Mouse (Mus musculus) G1E (cell line): ENCODE results near the gene Sarm1. TPM values are rescaled to one million over a fixed set of nuclear protein-coding genes. Genes with fewer than 3 reads are reported as not detected.

ENCODE experiments used
- ATAC-seq: 2 replicates; pipeline ENCODE4 v1.8.0; 2016; ENCODE audit warnings: mild to moderate bottlenecking; ENCODE audit not compliant: insufficient number of reproducible peaks, poor library complexity, low FRiP score, severe bottlenecking; ENCODE audit errors: extremely low read depth
- DNase-seq: peaks from one replicate; pipeline ENCODE4 v3.0.0; 2012; ENCODE audit warnings: low spot score
- H3K27me3 ChIP-seq: 2 replicates; pipeline ENCODE4 v1.6.1; 2012; ENCODE audit warnings: mild to moderate bottlenecking, low read length, inconsistent platforms; ENCODE audit not compliant: insufficient read depth
- H3K36me3 ChIP-seq: replicated peaks from 2 replicates; pipeline ENCODE3; 2012; ENCODE audit warnings: mild to moderate bottlenecking, inconsistent platforms
- H3K4me1 ChIP-seq: 2 replicates; pipeline ENCODE4 v1.6.1; 2012; ENCODE audit warnings: low read depth, low read length, inconsistent platforms, mixed read lengths; ENCODE audit not compliant: insufficient read depth
- H3K4me3 ChIP-seq: 2 replicates; pipeline ENCODE4 v1.5.1; 2012; ENCODE audit warnings: low read depth, mild to moderate bottlenecking, inconsistent platforms, low read length, moderate library complexity, mixed read lengths
- H3K9me3 ChIP-seq: replicated peaks from 2 replicates; pipeline ENCODE4 v1.6.1; 2012; ENCODE audit warnings: inconsistent platforms
- CTCF ChIP-seq: IDR thresholded peaks from 2 replicates; pipeline ENCODE4 v1.5.1; 2012; ENCODE audit warnings: low read depth, low read length, inconsistent platforms, mixed read lengths
- GATA1 ChIP-seq: IDR thresholded peaks from 2 replicates; pipeline ENCODE4 v1.6.1; 2012; ENCODE audit warnings: borderline replicate concordance, low read length, inconsistent platforms, mixed read lengths
- GATA2 ChIP-seq: IDR thresholded peaks from 2 replicates; pipeline ENCODE4 v1.6.1; 2012; ENCODE audit warnings: low read depth, low read length, inconsistent platforms, borderline replicate concordance
- POLR2AphosphoS5 ChIP-seq: IDR thresholded peaks from 2 replicates; pipeline ENCODE4 v1.6.1; 2012; ENCODE audit warnings: low read depth, low read length, inconsistent platforms; ENCODE audit not compliant: insufficient replicate concordance
- TAL1 ChIP-seq: conservative IDR thresholded peaks from 2 replicates; pipeline ENCODE4 v1.6.1; 2012; ENCODE audit warnings: low read depth, low read length, inconsistent platforms, mixed read lengths
- polyA plus RNA-seq: library from polyadenylated mRNA; stranded (reverse); fragments of >175 nt; gene quantifications from 2 replicates; pipeline ENCODE4 v1.2.3, GENCODE M21; 2012
- total RNA-seq, 2 experiments: library from RNA; stranded (forward) in 1 of 2; stranded (reverse) in 1 of 2; fragments of 200-1000 nt in 1 of 2; fragments of >200 nt in 1 of 2; fragmentation: Nextera tagmentation in 1 of 2; gene quantifications; 2 replicates each; pipeline ENCODE4 v1.2.3; 2014 to 2017

Sarm1 gene
- total and polyA plus RNA-seq, 3 experiments = 0.22 TPM; not detected in 2

GRCm38 (mm10) chr11:78500623-78501202 is 3.2 kb upstream of the Sarm1 start:
- Histone ChIP-seq H3K4me3 (no peak overlapping the region), H3K9me3 (no peaks in the 10 kb centered on the region), H3K36me3 (peaks cover 17% of the 10 kb centered on the region), H3K27me3 (peaks cover 44% of the 10 kb centered on the region), H3K4me1 (peaks cover 21% of the 10 kb centered on the region)
- ATAC-seq = no peak
- no peak for TF ChIP-seq POLR2AphosphoS5
- TF ChIP-seq TAL1 = no peak
- TF ChIP-seq GATA1 = no peak
- TF ChIP-seq GATA2 = no peak
- TF ChIP-seq CTCF = no peak
- no peak for DNase-seq

- TF ChIP-seq GATA2 (no peak), POLR2AphosphoS5 (no peak), CTCF (no peak), GATA1 (no peak), TAL1 (no peak)
- H3K9me3 ChIP-seq = no peaks in the 10 kb centered on the region
- H3K4me1 ChIP-seq = peaks cover 21% of the 10 kb centered on the region
- H3K36me3 ChIP-seq = peaks cover 7% of the 10 kb centered on the region
- H3K4me3 ChIP-seq = no peak overlapping the region
- peaks cover 46% of the 10 kb centered on the region for H3K27me3 ChIP-seq
- no peak for ATAC-seq
- no peak for DNase-seq
Observed at GRCm38 (mm10) chr11:78499543-78499942, 2.0 kb upstream of the Sarm1 start.

- H3K27me3 ChIP-seq = peaks cover 50% of the 10 kb centered on the region
Observed at GRCm38 (mm10) chr11:78499004-78499403, 1.4 kb upstream of the Sarm1 start, which contains the start of gene Vtn. Vtn (plus strand) TSS chr11:78499091.

GRCm38 (mm10) chr11:78497071-78497541 is 448 bp downstream of the Sarm1 start:
- H3K9me3 ChIP-seq = no peaks in the 10 kb centered on the region
- peak overlapping the region; percentile 64; the same call in 1 of the 2 replicates for H3K4me3 ChIP-seq
- H3K36me3 ChIP-seq = no peaks in the 10 kb centered on the region
- peaks cover 21% of the 10 kb centered on the region for H3K4me1 ChIP-seq
- ATAC-seq (no peak), DNase-seq (no peak)
- no peak for TF ChIP-seq POLR2AphosphoS5
- no peak for TF ChIP-seq TAL1
- no peak for TF ChIP-seq CTCF
- TF ChIP-seq GATA1 = no peak
- no peak for TF ChIP-seq GATA2
- peaks cover 51% of the 10 kb centered on the region for H3K27me3 ChIP-seq

More at GRCm38 (mm10) chr11:78499004-78499403, 1.4 kb upstream of the Sarm1 start, which contains the start of gene Vtn:
- no peak for TF ChIP-seq CTCF
- Histone ChIP-seq H3K9me3 (no peaks in the 10 kb centered on the region), H3K4me1 (peaks cover 21% of the 10 kb centered on the region), H3K36me3 (peaks cover 7% of the 10 kb centered on the region), H3K4me3 (peak within 1 kb of the TSS; percentile 64; the same call in 1 of the 2 replicates)
- ATAC-seq (no peak), DNase-seq (no peak)

GRCm38 (mm10) chr11:78495904-78496303 is 1.6 kb downstream of the Sarm1 start:
- H3K27me3 ChIP-seq = peaks cover 49% of the 10 kb centered on the region
- H3K36me3 ChIP-seq = no peaks in the 10 kb centered on the region
- H3K9me3 ChIP-seq = no peaks in the 10 kb centered on the region
- TF ChIP-seq GATA2 (no peak), POLR2AphosphoS5 (no peak), GATA1 (no peak), TAL1 (no peak), CTCF (no peak)
- H3K4me3 ChIP-seq = no peak overlapping the region
- H3K4me1 ChIP-seq = peaks cover 21% of the 10 kb centered on the region
- DNase-seq = peak; percentile 52
- no peak for ATAC-seq

GRCm38 (mm10) chr11:78490781-78491241 is 6.7 kb downstream of the Sarm1 start:
- DNase-seq (no peak), ATAC-seq (no peak)
- TF ChIP-seq GATA1 (no peak), CTCF (no peak), TAL1 (no peak), GATA2 (no peak), POLR2AphosphoS5 (no peak)
- no peaks in the 10 kb centered on the region; the same call in 1 of the 2 replicates for H3K4me1 ChIP-seq
- peak overlapping the region; percentile 13; the same call in 1 of the 2 replicates for H3K4me3 ChIP-seq
- no peaks in the 10 kb centered on the region for H3K36me3 ChIP-seq
- H3K27me3 ChIP-seq = peaks cover 28% of the 10 kb centered on the region
- H3K9me3 ChIP-seq = no peaks in the 10 kb centered on the region

- no peaks in the 10 kb centered on the region for H3K36me3 ChIP-seq
- ATAC-seq = no peak
- H3K27me3 ChIP-seq = peaks cover 33% of the 10 kb centered on the region
- TF ChIP-seq GATA2 (no peak), CTCF (peak; percentile 54)
- no peaks in the 10 kb centered on the region for H3K9me3 ChIP-seq
- H3K4me3 ChIP-seq = no peak overlapping the region
- DNase-seq = peak; percentile 68
- H3K4me1 ChIP-seq = no peaks in the 10 kb centered on the region; the same call in 1 of the 2 replicates
Observed at GRCm38 (mm10) chr11:78488168-78488567, 9.4 kb downstream of the Sarm1 start.
